Mouse (Mus musculus): Measurements from ENCODE around the gene Cd37. TPM values are rescaled to one million over a fixed set of nuclear protein-coding genes. Genes with fewer than 3 reads are reported as not detected.

The Cd37 gene
- polyA plus RNA-seq, 1 experiment from 2014 or later: 3.0 TPM

- Histone ChIP-seq H3K36me3 (ENCODE audit: control insufficient read depth, insufficient read depth, low read length) (no peaks in the 10 kb centered on the region), H3K9me3 (ENCODE audit: control insufficient read depth, low read length) (no peaks in the 10 kb centered on the region), H3K9ac (ENCODE audit: low read length) (no peak overlapping the region), H3K4me3 (ENCODE audit: low read length) (no peak overlapping the region), H3K4me1 (replicated peaks; ENCODE audit: control insufficient read depth, insufficient read depth, low read length) (no peaks in the 10 kb centered on the region; the same call in 1 of the 2 replicates), H3K27me3 (ENCODE audit: control insufficient read depth, insufficient read depth, low read depth, low read length) (peaks cover 35% of the 10 kb centered on the region), H3K4me2 (ENCODE audit: low read depth, low read length) (no peak overlapping the region), H3K27ac (ENCODE audit: low read length) (no peak overlapping the region)
- no peak for ATAC-seq (ENCODE audit: low read depth)
- 38% methylated on average over 16 of the region's 16 CpGs for WGBS
These were observed 49.3 kb downstream of the Cd37 start for GRCm38 (mm10) chr7:45189600-45189999.

GRCm38 (mm10) chr7:45185921-45186320 is 53.0 kb downstream of the Cd37 start:
- WGBS: 58% methylated on average over 7 of the region's 7 CpGs
- peaks cover 5% of the 10 kb centered on the region for H3K4me1 ChIP-seq (replicated peaks; ENCODE audit: control insufficient read depth, insufficient read depth, low read length)
- peaks cover 70% of the 10 kb centered on the region for H3K27me3 ChIP-seq (ENCODE audit: control insufficient read depth, insufficient read depth, low read depth, low read length)
- no peak for ATAC-seq (ENCODE audit: low read depth)
- no peaks in the 10 kb centered on the region for H3K36me3 ChIP-seq (ENCODE audit: control insufficient read depth, insufficient read depth, low read length)
- no peak overlapping the region for H3K27ac ChIP-seq (ENCODE audit: low read length)
- H3K9ac ChIP-seq (ENCODE audit: low read length): no peak overlapping the region
- H3K9me3 ChIP-seq (ENCODE audit: control insufficient read depth, low read length): no peaks in the 10 kb centered on the region
- H3K4me2 ChIP-seq (ENCODE audit: low read depth, low read length): no peak overlapping the region
- no peak overlapping the region for H3K4me3 ChIP-seq (ENCODE audit: low read length)

- Histone ChIP-seq H3K27me3 (ENCODE audit: control insufficient read depth, insufficient read depth, low read depth, low read length) (peaks cover 83% of the 10 kb centered on the region), H3K4me1 (replicated peaks; ENCODE audit: control insufficient read depth, insufficient read depth, low read length) (peaks cover 5% of the 10 kb centered on the region), H3K36me3 (ENCODE audit: control insufficient read depth, insufficient read depth, low read length) (no peaks in the 10 kb centered on the region), H3K4me2 (ENCODE audit: low read depth, low read length) (no peak overlapping the region), H3K27ac (ENCODE audit: low read length) (no peak overlapping the region), H3K9ac (ENCODE audit: low read length) (no peak overlapping the region), H3K4me3 (ENCODE audit: low read length) (no peak overlapping the region), H3K9me3 (ENCODE audit: control insufficient read depth, low read length) (no peaks in the 10 kb centered on the region)
- 58% methylated on average over 7 of the region's 7 CpGs for WGBS
- no peak for ATAC-seq (ENCODE audit: low read depth)
These were observed 55.2 kb downstream of the Cd37 start for GRCm38 (mm10) chr7:45183672-45184071.

Other genes starting within 250 kb of the Cd37 start
- 96.5 and 108 TPM in 2 replicates for gene Irf3, start 241.5 kb downstream of the Cd37 start, polyA plus RNA-seq (2015; fragmentation: Nextera tagmentation; extraction: Ambion mirVana)
- gene Bcl2l12, start 240.4 kb downstream of the Cd37 start, polyA plus RNA-seq (2015; fragmentation: Nextera tagmentation; extraction: Ambion mirVana): 62.0 and 64.5 TPM in 2 replicates
- 28.9 and 30.7 TPM in 2 replicates for gene Scaf1, start 222.8 kb downstream of the Cd37 start, polyA plus RNA-seq (2015; fragmentation: Nextera tagmentation; extraction: Ambion mirVana)
- 54.6 and 59.7 TPM in 2 replicates for gene Rras, start 221.2 kb downstream of the Cd37 start, polyA plus RNA-seq (2015; fragmentation: Nextera tagmentation; extraction: Ambion mirVana)
- 9.2 TPM in 2 replicates for gene Prr12, start 186.2 kb downstream of the Cd37 start, polyA plus RNA-seq (2015; fragmentation: Nextera tagmentation; extraction: Ambion mirVana)
- gene Nosip, start 176.7 kb downstream of the Cd37 start, polyA plus RNA-seq (2015; fragmentation: Nextera tagmentation; extraction: Ambion mirVana): 72.5 and 77.8 TPM in 2 replicates
- gene Prrg2, start 176.4 kb downstream of the Cd37 start, polyA plus RNA-seq (2015; fragmentation: Nextera tagmentation; extraction: Ambion mirVana): 28.7 and 31.9 TPM in 2 replicates
- 308 and 326 TPM in 2 replicates for gene Rcn3, start 146.9 kb downstream of the Cd37 start, polyA plus RNA-seq (2015; fragmentation: Nextera tagmentation; extraction: Ambion mirVana)
- 93.7 and 97.1 TPM in 2 replicates for gene Fcgrt, start 135.3 kb downstream of the Cd37 start, polyA plus RNA-seq (2015; fragmentation: Nextera tagmentation; extraction: Ambion mirVana)
- gene Rps11, start 114.7 kb downstream of the Cd37 start, polyA plus RNA-seq (2015; fragmentation: Nextera tagmentation; extraction: Ambion mirVana): 1,430 and 1,443 TPM in 2 replicates
- 1,289 and 1,305 TPM in 2 replicates for gene Rpl13a, start 110.4 kb downstream of the Cd37 start, polyA plus RNA-seq (2015; fragmentation: Nextera tagmentation; extraction: Ambion mirVana)
- 0.31 and 0.60 TPM in 2 replicates for gene Gm45713, start 102.9 kb downstream of the Cd37 start, polyA plus RNA-seq (2015; fragmentation: Nextera tagmentation; extraction: Ambion mirVana)
- gene Flt3l, start 102.7 kb downstream of the Cd37 start, polyA plus RNA-seq (2015; fragmentation: Nextera tagmentation; extraction: Ambion mirVana): 2.4 and 3.0 TPM in 2 replicates
- gene Pih1d1, start 84.8 kb downstream of the Cd37 start, polyA plus RNA-seq (2015; fragmentation: Nextera tagmentation; extraction: Ambion mirVana): 99.2 and 100 TPM in 2 replicates
- 55.4 and 57.4 TPM in 2 replicates for gene Aldh16a1, start 84.5 kb downstream of the Cd37 start, polyA plus RNA-seq (2015; fragmentation: Nextera tagmentation; extraction: Ambion mirVana)
- gene Slc17a7, start 75.2 kb downstream of the Cd37 start, polyA plus RNA-seq (2015; fragmentation: Nextera tagmentation; extraction: Ambion mirVana): 0.34 and 0.99 TPM in 2 replicates
- gene Gfy, start 59.5 kb downstream of the Cd37 start, polyA plus RNA-seq (2015; fragmentation: Nextera tagmentation; extraction: Ambion mirVana): not detected in 2 replicates
- not detected in 2 replicates for gene Pth2, start 58.1 kb downstream of the Cd37 start, polyA plus RNA-seq (2015; fragmentation: Nextera tagmentation; extraction: Ambion mirVana)
- gene Ccdc155, start 34.2 kb downstream of the Cd37 start, polyA plus RNA-seq (2015; fragmentation: Nextera tagmentation; extraction: Ambion mirVana): 1.3 TPM in 2 replicates
- gene Dkkl1, start 27.0 kb downstream of the Cd37 start, polyA plus RNA-seq (2015; fragmentation: Nextera tagmentation; extraction: Ambion mirVana): 0.84 and 1.6 TPM in 2 replicates
- gene Tead2, start 23.4 kb downstream of the Cd37 start, polyA plus RNA-seq (2015; fragmentation: Nextera tagmentation; extraction: Ambion mirVana): 134 and 148 TPM in 2 replicates
- 0.23 TPM in 1 of 2 replicates, not detected in the other for gene Slc6a16, start 2.0 kb upstream of the Cd37 start, polyA plus RNA-seq (2015; fragmentation: Nextera tagmentation; extraction: Ambion mirVana)
- not detected in 2 replicates for gene Slc6a21, start 38.4 kb upstream of the Cd37 start, polyA plus RNA-seq (2015; fragmentation: Nextera tagmentation; extraction: Ambion mirVana)
- gene Trpm4, start 94.7 kb upstream of the Cd37 start, polyA plus RNA-seq (2015; fragmentation: Nextera tagmentation; extraction: Ambion mirVana): 19.6 and 25.0 TPM in 2 replicates
- gene Hrc, start 96.2 kb upstream of the Cd37 start, polyA plus RNA-seq (2015; fragmentation: Nextera tagmentation; extraction: Ambion mirVana): 1.8 and 2.0 TPM in 2 replicates
- gene Ppfia3, start 127.9 kb upstream of the Cd37 start, polyA plus RNA-seq (2015; fragmentation: Nextera tagmentation; extraction: Ambion mirVana): 2.2 and 2.5 TPM in 2 replicates
- gene Lin7b, start 131.5 kb upstream of the Cd37 start, polyA plus RNA-seq (2015; fragmentation: Nextera tagmentation; extraction: Ambion mirVana): 0.53 TPM in 2 replicates
- 181 and 191 TPM in 2 replicates for gene Snrnp70, start 156.6 kb upstream of the Cd37 start, polyA plus RNA-seq (2015; fragmentation: Nextera tagmentation; extraction: Ambion mirVana)
- not detected in 2 replicates for gene Kcna7, start 166.5 kb upstream of the Cd37 start, polyA plus RNA-seq (2015; fragmentation: Nextera tagmentation; extraction: Ambion mirVana)
- 3.2 and 3.5 TPM in 2 replicates for gene Ntf5, start 174.6 kb upstream of the Cd37 start, polyA plus RNA-seq (2015; fragmentation: Nextera tagmentation; extraction: Ambion mirVana)
- 2.3 and 3.3 TPM in 2 replicates for gene Lhb, start 181.7 kb upstream of the Cd37 start, polyA plus RNA-seq (2015; fragmentation: Nextera tagmentation; extraction: Ambion mirVana)
- gene Gys1, start 195.7 kb upstream of the Cd37 start, polyA plus RNA-seq (2015; fragmentation: Nextera tagmentation; extraction: Ambion mirVana): 53.8 and 54.1 TPM in 2 replicates
- 159 and 160 TPM in 2 replicates for gene Ruvbl2, start 199.0 kb upstream of the Cd37 start, polyA plus RNA-seq (2015; fragmentation: Nextera tagmentation; extraction: Ambion mirVana)
- 4,912 and 5,024 TPM in 2 replicates for gene Ftl1, start 220.8 kb upstream of the Cd37 start, polyA plus RNA-seq (2015; fragmentation: Nextera tagmentation; extraction: Ambion mirVana)
- 135 and 136 TPM in 2 replicates for gene Bax, start 227.8 kb upstream of the Cd37 start, polyA plus RNA-seq (2015; fragmentation: Nextera tagmentation; extraction: Ambion mirVana)
- 0.39 and 0.57 TPM in 2 replicates for gene Tulp2, start 242.8 kb upstream of the Cd37 start, polyA plus RNA-seq (2015; fragmentation: Nextera tagmentation; extraction: Ambion mirVana)
- not detected in 2 replicates for gene Gm45808, start 247.7 kb upstream of the Cd37 start, polyA plus RNA-seq (2015; fragmentation: Nextera tagmentation; extraction: Ambion mirVana)
- gene Dhdh, start 249.7 kb upstream of the Cd37 start, polyA plus RNA-seq (2015; fragmentation: Nextera tagmentation; extraction: Ambion mirVana): 3.6 and 3.7 TPM in 2 replicates

All from lung, embryonic 16.5 days (tissue).